Mouse (Mus musculus): ENCODE data around the gene Aox2.

The Aox2 gene

GRCm38 (mm10) chr1:58353238-58353893 lies 75.2 kb downstream of the Aox2 start:
- TF ChIP-seq GATA4 (IDR thresholded peaks at IDR 0.05; ENCODE audit: insufficient replicate concordance, low read length), result no peak

- no peak for TF ChIP-seq GATA4 (IDR thresholded peaks at IDR 0.05; ENCODE audit: insufficient replicate concordance, low read length)
Observed at GRCm38 (mm10) chr1:58358958-58359901, 81.1 kb downstream of the Aox2 start.

- TF ChIP-seq GATA4 (IDR thresholded peaks at IDR 0.05; ENCODE audit: insufficient replicate concordance, low read length), result no peak
Observed at GRCm38 (mm10) chr1:58362296-58362695, 84.2 kb downstream of the Aox2 start.

- no peak for TF ChIP-seq GATA4 (IDR thresholded peaks at IDR 0.05; ENCODE audit: insufficient replicate concordance, low read length)
Observed at GRCm38 (mm10) chr1:58364551-58364950, 86.4 kb downstream of the Aox2 start.

GRCm38 (mm10) chr1:58365829-58366228 lies 87.7 kb downstream of the Aox2 start:
- TF ChIP-seq GATA4 (IDR thresholded peaks at IDR 0.05; ENCODE audit: insufficient replicate concordance, low read length), result no peak

- TF ChIP-seq GATA4 (IDR thresholded peaks at IDR 0.05; ENCODE audit: insufficient replicate concordance, low read length), result no peak
Observed at GRCm38 (mm10) chr1:58366737-58367471, 88.8 kb downstream of the Aox2 start.

- no peak for TF ChIP-seq GATA4 (IDR thresholded peaks at IDR 0.05; ENCODE audit: insufficient replicate concordance, low read length)
Observed at GRCm38 (mm10) chr1:58369716-58370115, 91.6 kb downstream of the Aox2 start.

- no peak for TF ChIP-seq GATA4 (IDR thresholded peaks at IDR 0.05; ENCODE audit: insufficient replicate concordance, low read length)
Observed at GRCm38 (mm10) chr1:58375574-58376147, 97.5 kb downstream of the Aox2 start.

- TF ChIP-seq GATA4 (IDR thresholded peaks at IDR 0.05; ENCODE audit: insufficient replicate concordance, low read length), result no peak
Observed at GRCm38 (mm10) chr1:58382586-58383281, 104.6 kb downstream of the Aox2 start.

GRCm38 (mm10) chr1:58391421-58392267 lies 113.5 kb downstream of the Aox2 start:
- no peak for TF ChIP-seq GATA4 (IDR thresholded peaks at IDR 0.05; ENCODE audit: insufficient replicate concordance, low read length)

- TF ChIP-seq GATA4 (IDR thresholded peaks at IDR 0.05; ENCODE audit: insufficient replicate concordance, low read length), result no peak
Observed at GRCm38 (mm10) chr1:58392268-58392651, 114.1 kb downstream of the Aox2 start.

- no peak; the same call in 1 of the 2 replicates for TF ChIP-seq GATA4 (IDR thresholded peaks at IDR 0.05; ENCODE audit: insufficient replicate concordance, low read length)
Observed at GRCm38 (mm10) chr1:58392652-58393283, 114.6 kb downstream of the Aox2 start, which contains the start of gene Bzw1. Bzw1 (plus strand) TSS chr1:58392898.
